Mouse (Mus musculus) intestine, embryonic 14.5 days (tissue): ENCODE measurements around the gene Dnal4. TPM values are rescaled to one million over a fixed set of nuclear protein-coding genes. Genes with fewer than 3 reads are reported as not detected.

Source experiments
- ATAC-seq: fragments of 200-750 bp; cut with Nextera tagmentation; replicated peaks from 2 replicates; pipeline ENCODE4 v1.8.0; 2017; ENCODE audit warnings: low read depth, moderate number of reproducible peaks, moderate TSS enrichment, moderate library complexity; ENCODE audit not compliant: low FRiP score, low TSS enrichment
- DNase-seq: peaks from one replicate; pipeline ENCODE4 v3.0.0-alpha.2; 2018; ENCODE audit warnings: low spot score
- H3K27ac ChIP-seq: fragments of 300-500 bp; sonication (generic); 2 replicates; pipeline ENCODE4 v1.5.1; 2014; ENCODE audit warnings: low read depth, mild to moderate bottlenecking, control low read depth
- H3K27me3 ChIP-seq: fragments of 300-500 bp; sonication (generic); replicated peaks from 2 replicates; pipeline ENCODE4 v1.6.1; 2014; ENCODE audit warnings: low read length, control low read depth; ENCODE audit not compliant: control insufficient read depth, insufficient read depth
- H3K36me3 ChIP-seq: fragments of 300-500 bp; sonication (generic); 2 replicates; pipeline ENCODE4 v1.6.1; 2014; ENCODE audit warnings: low read length, control low read depth; ENCODE audit not compliant: control insufficient read depth, insufficient read depth
- H3K4me1 ChIP-seq: fragments of 300-500 bp; sonication (generic); replicated peaks from 2 replicates; pipeline ENCODE4 v1.6.1; 2014; ENCODE audit warnings: low read length, control low read depth, mixed read lengths; ENCODE audit not compliant: control insufficient read depth, insufficient read depth
- H3K4me2 ChIP-seq: fragments of 300-500 bp; sonication (generic); 2 replicates; pipeline ENCODE4 v1.6.1; 2014; ENCODE audit warnings: low read length
- H3K4me3 ChIP-seq: fragments of 300-500 bp; sonication (generic); 2 replicates; pipeline ENCODE4 v1.5.1; 2014; ENCODE audit warnings: low read depth, low read length, control low read depth, mixed read lengths
- H3K9ac ChIP-seq: fragments of 300-500 bp; sonication (generic); 2 replicates; pipeline ENCODE4 v1.6.1; 2014; ENCODE audit warnings: mild to moderate bottlenecking, low read length
- H3K9me3 ChIP-seq: fragments of 300-500 bp; sonication (generic); 2 replicates; pipeline ENCODE4 v1.6.1; 2016; ENCODE audit warnings: low read length, control low read depth; ENCODE audit not compliant: control insufficient read depth
- WGBS: fragments of 180-500 bp; shearing (Covaris S2); extraction: QIAGEN DNeasy Blood & Tissue Kit; methylation state at CpG from one replicate; pipeline ENCODE4 v1.1.7; 2014; 5-methylcytosine and 5-hydroxymethylcytosine counted together
- polyA plus RNA-seq: library from polyadenylated mRNA; unstranded; fragments of >200 nt; fragmentation: Nextera tagmentation; extraction: Ambion mirVana; gene quantifications from 2 replicates; pipeline ENCODE4 v1.2.1, GENCODE M21; 2014

Dnal4 gene
- polyA plus RNA-seq, 1 experiment from 2014 or later, result 47.5 TPM

- no peak overlapping the region for H3K4me3 ChIP-seq
Observed at GRCm38 (mm10) chr15:79750266-79750665, 27.4 kb downstream of the Dnal4 start.

GRCm38 (mm10) chr15:79749162-79749561, 28.5 kb downstream of the Dnal4 start:
- ATAC-seq (no peak), DNase-seq (no peak)
- H3K4me3 ChIP-seq, result no peak overlapping the region
- H3K4me2 ChIP-seq, result no peak overlapping the region
- no peaks in the 10 kb centered on the region for H3K4me1 ChIP-seq
- no peak overlapping the region for H3K9ac ChIP-seq
- 84% methylated on average over 7 of the region's 7 CpGs for WGBS
- H3K27ac ChIP-seq, result no peak overlapping the region
- H3K36me3 ChIP-seq, result no peaks in the 10 kb centered on the region
- H3K27me3 ChIP-seq, result no peaks in the 10 kb centered on the region
- H3K9me3 ChIP-seq, result no peaks in the 10 kb centered on the region

More at GRCm38 (mm10) chr15:79750266-79750665, 27.4 kb downstream of the Dnal4 start:
- WGBS, result 89% methylated on average over 8 of the region's 8 CpGs
- no peak overlapping the region for H3K27ac ChIP-seq
- H3K4me2 ChIP-seq, result no peak overlapping the region
- H3K9me3 ChIP-seq, result no peaks in the 10 kb centered on the region
- ATAC-seq (no peak), DNase-seq (no peak)
- no peaks in the 10 kb centered on the region for H3K4me1 ChIP-seq
- H3K9ac ChIP-seq, result no peak overlapping the region
- no peaks in the 10 kb centered on the region for H3K27me3 ChIP-seq
- no peaks in the 10 kb centered on the region for H3K36me3 ChIP-seq

- H3K4me3 ChIP-seq, result no peak overlapping the region
- no peak overlapping the region for H3K27ac ChIP-seq
- DNase-seq (no peak), ATAC-seq (no peak)
- no peaks in the 10 kb centered on the region for H3K4me1 ChIP-seq
- H3K4me2 ChIP-seq, result no peak overlapping the region
- no peaks in the 10 kb centered on the region for H3K9me3 ChIP-seq
- no peak overlapping the region for H3K9ac ChIP-seq
- no peaks in the 10 kb centered on the region for H3K27me3 ChIP-seq
- H3K36me3 ChIP-seq, result no peaks in the 10 kb centered on the region
- WGBS, result 53% methylated on average over 11 of the region's 11 CpGs
Observed at GRCm38 (mm10) chr15:79747998-79748397, 29.7 kb downstream of the Dnal4 start.

GRCm38 (mm10) chr15:79745883-79746282, 31.8 kb downstream of the Dnal4 start:
- DNase-seq (no peak), ATAC-seq (no peak)
- Histone ChIP-seq H3K9me3 (no peaks in the 10 kb centered on the region), H3K4me1 (peaks cover 7% of the 10 kb centered on the region), H3K9ac (no peak overlapping the region), H3K27me3 (no peaks in the 10 kb centered on the region), H3K36me3 (no peaks in the 10 kb centered on the region), H3K4me2 (no peak overlapping the region), H3K4me3 (no peak overlapping the region), H3K27ac (no peak overlapping the region)
- WGBS, result 85% methylated on average over 5 of the region's 5 CpGs

GRCm38 (mm10) chr15:79745312-79745711, 32.3 kb downstream of the Dnal4 start:
- H3K27me3 ChIP-seq, result no peaks in the 10 kb centered on the region
- no peak overlapping the region for H3K4me3 ChIP-seq
- no peak for DNase-seq
- WGBS, result 90% methylated on average over 10 of the region's 10 CpGs
- H3K9me3 ChIP-seq, result no peaks in the 10 kb centered on the region
- H3K4me2 ChIP-seq, result no peak overlapping the region
- H3K27ac ChIP-seq, result no peak overlapping the region
- no peaks in the 10 kb centered on the region for H3K36me3 ChIP-seq
- no peak for ATAC-seq
- H3K9ac ChIP-seq, result no peak overlapping the region
- H3K4me1 ChIP-seq, result peaks cover 10% of the 10 kb centered on the region

GRCm38 (mm10) chr15:79744742-79745141, 32.9 kb downstream of the Dnal4 start:
- DNase-seq (no peak), ATAC-seq (no peak)
- WGBS, result 79% methylated on average over 8 of the region's 8 CpGs
- no peaks in the 10 kb centered on the region for H3K9me3 ChIP-seq
- H3K4me2 ChIP-seq, result no peak overlapping the region
- H3K4me1 ChIP-seq, result peaks cover 10% of the 10 kb centered on the region
- H3K4me3 ChIP-seq, result no peak overlapping the region
- H3K27me3 ChIP-seq, result no peaks in the 10 kb centered on the region
- H3K9ac ChIP-seq, result no peak overlapping the region
- no peaks in the 10 kb centered on the region for H3K36me3 ChIP-seq
- H3K27ac ChIP-seq, result no peak overlapping the region

- peaks cover 13% of the 10 kb centered on the region for H3K4me1 ChIP-seq
- peaks cover 4% of the 10 kb centered on the region; the same call in 1 of the 2 replicates for H3K36me3 ChIP-seq
- H3K27ac ChIP-seq, result no peak overlapping the region
- WGBS, result 93% methylated on average over 11 of the region's 11 CpGs
- no peak overlapping the region for H3K9ac ChIP-seq
- no peak for ATAC-seq
- no peak overlapping the region for H3K4me2 ChIP-seq
- no peaks in the 10 kb centered on the region for H3K27me3 ChIP-seq
- DNase-seq, result no peak
- no peak overlapping the region for H3K4me3 ChIP-seq
- no peaks in the 10 kb centered on the region for H3K9me3 ChIP-seq
Observed at GRCm38 (mm10) chr15:79744001-79744400, 33.6 kb downstream of the Dnal4 start.

GRCm38 (mm10) chr15:79742706-79743023, 35.0 kb downstream of the Dnal4 start:
- no peak for DNase-seq
- no peaks in the 10 kb centered on the region for H3K9me3 ChIP-seq
- under 1% methylated on average over 23 of the region's 23 CpGs for whole genome bisulfite sequencing
- H3K36me3 ChIP-seq, result peaks cover 17% of the 10 kb centered on the region
- peaks cover 13% of the 10 kb centered on the region for H3K4me1 ChIP-seq
- H3K4me2 ChIP-seq, result peak overlapping the region; percentile 76
- H3K9ac ChIP-seq, result peak overlapping the region; percentile 79
- peak overlapping the region; percentile 95 for H3K4me3 ChIP-seq
- ATAC-seq, result no peak
- H3K27ac ChIP-seq, result peak overlapping the region; percentile 70; the same call in 1 of the 2 replicates
- H3K27me3 ChIP-seq, result no peaks in the 10 kb centered on the region

- under 1% methylated on average over 71 of the region's 93 CpGs for WGBS
- Histone ChIP-seq H3K4me2 (peak within 1 kb of the TSS; percentile 76), H3K27ac (peak within 1 kb of the TSS; percentile 70), H3K9ac (peak within 1 kb of the TSS; percentile 79), H3K27me3 (no peaks in the 10 kb centered on the region), H3K4me1 (peaks cover 13% of the 10 kb centered on the region), H3K9me3 (no peaks in the 10 kb centered on the region), H3K4me3 (peak within 1 kb of the TSS; percentile 95), H3K36me3 (peaks cover 23% of the 10 kb centered on the region)
- ATAC-seq (peak; percentile 89), DNase-seq (peak; percentile 93)
Observed at GRCm38 (mm10) chr15:79741921-79742705, 35.5 kb downstream of the Dnal4 start, which contains the start of gene Sun2. Sun2 (minus strand) TSS chr15:79742536.
